Mouse (Mus musculus): Measurements from ENCODE around the gene Iqcc. TPM values are rescaled to one million over a fixed set of nuclear protein-coding genes. Genes with fewer than 3 reads are reported as not detected.

Gene Iqcc
- polyA plus RNA-seq, 1 experiment from 2014 or later, result 15.8 TPM

- Histone ChIP-seq H3K9ac (ENCODE audit: low read length) (no peak within 1 kb of the TSS), H3K36me3 (ENCODE audit: control insufficient read depth, insufficient read depth, low read length) (no peaks in the 10 kb centered on the region; the same call in 1 of the 2 replicates), H3K4me2 (replicated peaks; ENCODE audit: low read depth) (no peak within 1 kb of the TSS), H3K27ac (replicated peaks) (no peak within 1 kb of the TSS), H3K4me1 (replicated peaks; ENCODE audit: control insufficient read depth, insufficient read depth) (0 out of 2 replicates have a peak, but pooled peaks cover 3% of the 10 kb centered on the region), H3K4me3 (ENCODE audit: low read depth, low read length) (no peak within 1 kb of the TSS), H3K9me3 (ENCODE audit: control insufficient read depth, low read length) (no peaks in the 10 kb centered on the region), H3K27me3 (ENCODE audit: control insufficient read depth, insufficient read depth, low read length) (no peaks in the 10 kb centered on the region)
- no peak for TF ChIP-seq EP300 (optimal IDR thresholded peaks at IDR 0.05)
- no peak for ATAC-seq (ENCODE audit: low FRiP score, low TSS enrichment)
- DNase-seq (ENCODE audit: low spot score), result no peak
- 75% methylated on average over 6 of the region's 6 CpGs for WGBS
These were observed 4.8 kb downstream of the Iqcc start, which contains the start of gene Dcdc2b for GRCm38 (mm10) chr4:129614093-129614492. Gene Dcdc2b, minus strand, starts transcription at chr4:129614257.

DNA sequence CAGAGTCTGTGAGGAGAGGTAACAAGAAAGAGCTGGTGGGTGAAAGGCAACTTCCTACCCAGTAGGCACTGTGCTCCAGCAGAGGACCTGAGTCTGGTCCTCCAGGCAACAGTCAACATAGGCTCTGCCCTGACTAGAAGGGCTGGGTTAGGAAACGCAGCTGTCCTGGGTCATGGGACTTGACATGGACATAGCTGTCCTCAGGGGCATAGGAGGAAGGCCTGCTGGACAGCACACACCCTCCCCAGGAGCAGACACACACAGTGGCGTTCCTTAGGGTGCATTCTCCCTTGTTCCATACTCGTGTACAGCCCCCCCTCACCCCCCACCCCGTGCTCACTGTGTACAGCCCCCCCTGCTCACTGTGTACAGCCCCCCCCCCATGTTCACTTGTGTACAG, 8.4 kb downstream of the Iqcc start:
- no peak for TF ChIP-seq EP300 (optimal IDR thresholded peaks at IDR 0.05)
- TF ChIP-seq CTCF (IDR thresholded peaks at IDR 0.05; ENCODE audit: low read depth), result no peak
- no peak overlapping the region for H3K4me2 ChIP-seq (replicated peaks; ENCODE audit: low read depth)

DNA sequence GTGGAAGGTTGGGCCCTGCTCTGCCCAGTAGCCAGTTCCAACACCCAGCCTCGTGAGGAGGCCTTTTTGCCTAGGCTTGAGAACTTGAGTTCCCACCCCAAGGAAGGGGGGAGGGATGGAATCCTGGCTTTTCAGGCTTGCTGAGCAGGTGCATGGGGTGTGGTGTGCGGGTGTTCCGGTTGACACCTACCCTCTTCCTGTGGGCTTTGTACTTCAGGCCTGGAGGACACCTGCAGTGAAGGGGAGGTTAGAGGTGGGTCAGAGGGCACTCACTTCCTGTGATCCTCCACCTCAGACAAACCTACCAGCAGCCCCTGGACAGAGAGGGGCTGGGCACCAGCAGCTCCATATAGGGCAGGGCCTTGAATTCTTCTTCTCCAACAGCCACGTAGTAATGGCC, 8.9 kb downstream of the Iqcc start:
- 59% methylated on average over 4 of the region's 4 CpGs for WGBS
- H3K4me1 ChIP-seq (replicated peaks; ENCODE audit: control insufficient read depth, insufficient read depth), result no peaks in the 10 kb centered on the region
- H3K27ac ChIP-seq (replicated peaks), result 0 out of 2 replicates have a peak overlapping the region, but pooled peaks have one; percentile 24
- H3K4me2 ChIP-seq (replicated peaks; ENCODE audit: low read depth), result no peak overlapping the region
- no peak overlapping the region for H3K4me3 ChIP-seq (ENCODE audit: low read depth, low read length)
- no peak for TF ChIP-seq EP300 (optimal IDR thresholded peaks at IDR 0.05)
- no peak for TF ChIP-seq CTCF (IDR thresholded peaks at IDR 0.05; ENCODE audit: low read depth)
- ATAC-seq (ENCODE audit: low FRiP score, low TSS enrichment) (no peak), DNase-seq (ENCODE audit: low spot score) (no peak)
- H3K36me3 ChIP-seq (ENCODE audit: control insufficient read depth, insufficient read depth, low read length), result peaks cover 10% of the 10 kb centered on the region
- no peaks in the 10 kb centered on the region for H3K9me3 ChIP-seq (ENCODE audit: control insufficient read depth, low read length)
- no peak overlapping the region for H3K9ac ChIP-seq (ENCODE audit: low read length)
- H3K27me3 ChIP-seq (ENCODE audit: control insufficient read depth, insufficient read depth, low read length), result no peaks in the 10 kb centered on the region

More for the DNA sequence above, 8.4 kb downstream of the Iqcc start:
- Histone ChIP-seq H3K27ac (replicated peaks) (no peak overlapping the region), H3K36me3 (ENCODE audit: control insufficient read depth, insufficient read depth, low read length) (peaks cover 10% of the 10 kb centered on the region), H3K27me3 (ENCODE audit: control insufficient read depth, insufficient read depth, low read length) (no peaks in the 10 kb centered on the region), H3K4me1 (replicated peaks; ENCODE audit: control insufficient read depth, insufficient read depth) (no peaks in the 10 kb centered on the region), H3K9ac (ENCODE audit: low read length) (no peak overlapping the region), H3K4me3 (ENCODE audit: low read depth, low read length) (no peak overlapping the region), H3K9me3 (ENCODE audit: control insufficient read depth, low read length) (no peaks in the 10 kb centered on the region)
- DNase-seq (ENCODE audit: low spot score) (no peak), ATAC-seq (ENCODE audit: low FRiP score, low TSS enrichment) (no peak)
- WGBS, result 72% methylated on average over 4 of the region's 4 CpGs

- WGBS, result 71% methylated on average over 12 of the region's 12 CpGs
- Histone ChIP-seq H3K27me3 (ENCODE audit: control insufficient read depth, insufficient read depth, low read length) (no peaks in the 10 kb centered on the region), H3K4me3 (ENCODE audit: low read depth, low read length) (no peak overlapping the region), H3K9me3 (ENCODE audit: control insufficient read depth, low read length) (no peaks in the 10 kb centered on the region), H3K9ac (ENCODE audit: low read length) (no peak overlapping the region), H3K4me2 (replicated peaks; ENCODE audit: low read depth) (no peak overlapping the region), H3K27ac (replicated peaks) (0 out of 2 replicates have a peak overlapping the region, but pooled peaks have one; percentile 24), H3K4me1 (replicated peaks; ENCODE audit: control insufficient read depth, insufficient read depth) (no peaks in the 10 kb centered on the region), H3K36me3 (ENCODE audit: control insufficient read depth, insufficient read depth, low read length) (peaks cover 10% of the 10 kb centered on the region)
- DNase-seq (ENCODE audit: low spot score) (peak; percentile 39), ATAC-seq (ENCODE audit: low FRiP score, low TSS enrichment) (peak; percentile 51; the same call in 1 of the 2 replicates)
- TF ChIP-seq EP300 (optimal IDR thresholded peaks at IDR 0.05), result no peak
- no peak for TF ChIP-seq CTCF (IDR thresholded peaks at IDR 0.05; ENCODE audit: low read depth)
These were observed 9.7 kb downstream of the Iqcc start for GRCm38 (mm10) chr4:129609139-129609631.

GRCm38 (mm10) chr4:129608426-129609025, 10.4 kb downstream of the Iqcc start:
- Histone ChIP-seq H3K27ac (replicated peaks) (no peak overlapping the region), H3K4me1 (replicated peaks; ENCODE audit: control insufficient read depth, insufficient read depth) (no peaks in the 10 kb centered on the region), H3K36me3 (ENCODE audit: control insufficient read depth, insufficient read depth, low read length) (peaks cover 17% of the 10 kb centered on the region), H3K9me3 (ENCODE audit: control insufficient read depth, low read length) (no peaks in the 10 kb centered on the region), H3K9ac (ENCODE audit: low read length) (no peak overlapping the region), H3K4me2 (replicated peaks; ENCODE audit: low read depth) (no peak overlapping the region), H3K4me3 (ENCODE audit: low read depth, low read length) (no peak overlapping the region), H3K27me3 (ENCODE audit: control insufficient read depth, insufficient read depth, low read length) (no peaks in the 10 kb centered on the region)
- DNase-seq (ENCODE audit: low spot score), result peak; percentile 85
- peak; percentile 90 for ATAC-seq (ENCODE audit: low FRiP score, low TSS enrichment)
- TF ChIP-seq EP300 (optimal IDR thresholded peaks at IDR 0.05), result no peak
- peak; percentile 94 for TF ChIP-seq CTCF (IDR thresholded peaks at IDR 0.05; ENCODE audit: low read depth)
- WGBS, result 31% methylated on average over 7 of the region's 7 CpGs
